In genomic region chr11:117348429-117349103, GRCm38 (mm10) we compare ENCODE assay signal across 10 mouse cellular contexts.
DNase-seq lines count a peak whose midpoint lies in the region; ATAC-seq and TF ChIP-seq lines count a peak whose summit lies in the region.
"Had no signal": no experiment of that assay in that cellular context is flagged by ENCODE, and none has a peak within 500 bp of the region (broad histone marks: within the 10 kb centered on the region; RNA-seq: fewer than 3 reads in every experiment).

No protein-coding gene starts in this region.

- no peak for TF ChIP-seq POLR2A in bone marrow macrophage, adult 2 months (IDR thresholded peaks at IDR 0.05; ENCODE audit: borderline replicate concordance, low read depth, low read length)

- no peak overlapping the region for H3K4me2 ChIP-seq in heart, embryonic 16.5 days (ENCODE audit: low read depth, low read length)
- H3K4me2 ChIP-seq in hindbrain, embryonic 13.5 days: no peak overlapping the region

- no peak for ATAC-seq in heart, embryonic 16.5 days (replicated peaks; ENCODE audit: extremely low read depth, insufficient read depth, low FRiP score)
- no peak for ATAC-seq in hindbrain, embryonic 13.5 days (ENCODE audit: low FRiP score)
- ATAC-seq in megakaryocyte progenitor cell, adult 5-6 weeks (replicated peaks; ENCODE audit: poor library complexity): peak; percentile 9; the same call in 1 of the 2 replicates

- H3K27me3 ChIP-seq in heart, embryonic 16.5 days (ENCODE audit: control insufficient read depth, insufficient read depth, low read length): no peaks in the 10 kb centered on the region
- no peaks in the 10 kb centered on the region for H3K27me3 ChIP-seq in hindbrain, embryonic 13.5 days

- H3K4me3 ChIP-seq in heart, embryonic 16.5 days (ENCODE audit: low read length): no peak overlapping the region
- no peak overlapping the region for H3K4me3 ChIP-seq in bone marrow macrophage, adult 2 months (ENCODE audit: insufficient read depth, low read length)
- H3K4me3 ChIP-seq in hindbrain, embryonic 13.5 days: no peak overlapping the region
- H3K4me3 ChIP-seq: layer of hippocampus, adult 2 months had no signal

- H3K36me3 ChIP-seq in heart, embryonic 16.5 days (ENCODE audit: control insufficient read depth, insufficient read depth): peaks cover 14% of the 10 kb centered on the region; the same call in 1 of the 2 replicates
- H3K36me3 ChIP-seq in hindbrain, embryonic 13.5 days: peaks cover 25% of the 10 kb centered on the region

- intact Hi-C loops in heart, postnatal 14 days (cut with DNase I): no loop called here
- intact Hi-C loops in left cerebral cortex, postnatal 10 days (cut with DNase I): no loop called here

- peak overlapping the region; percentile 59 for H3K27ac ChIP-seq in heart, embryonic 16.5 days (ENCODE audit: low read length)
- peak overlapping the region; percentile 28 for H3K27ac ChIP-seq in bone marrow macrophage, adult 2 months (ENCODE audit: insufficient read depth, low read depth, low read length)
- peak overlapping the region; percentile 85 for H3K27ac ChIP-seq in hindbrain, embryonic 13.5 days
- H3K27ac ChIP-seq: layer of hippocampus, adult 2 months had no signal

- 28% methylated on average over 10 of the region's 10 CpGs for WGBS in heart, embryonic 16.5 days
- WGBS in hindbrain, embryonic 13.5 days: 55% methylated on average over 10 of the region's 10 CpGs

- no peak for TF ChIP-seq CTCF in bone marrow macrophage, adult 2 months (IDR thresholded peaks at IDR 0.05; ENCODE audit: low read depth, low read length)

- peaks cover 68% of the 10 kb centered on the region for H3K4me1 ChIP-seq in heart, embryonic 16.5 days (ENCODE audit: control insufficient read depth, insufficient read depth, low read length)
- peaks cover 72% of the 10 kb centered on the region for H3K4me1 ChIP-seq in bone marrow macrophage, adult 2 months (ENCODE audit: control insufficient read depth, insufficient read depth, low read length)
- H3K4me1 ChIP-seq in hindbrain, embryonic 13.5 days (replicated peaks): peaks cover 74% of the 10 kb centered on the region

- H3K9me3 ChIP-seq in heart, embryonic 16.5 days (replicated peaks; ENCODE audit: control insufficient read depth, low read length): no peaks in the 10 kb centered on the region
- no peaks in the 10 kb centered on the region for H3K9me3 ChIP-seq in hindbrain, embryonic 13.5 days
- H3K9me3 ChIP-seq: G1E had no signal

- peak overlapping the region; percentile 41; the same call in 1 of the 2 replicates for H3K9ac ChIP-seq in heart, embryonic 16.5 days (ENCODE audit: low read length)
- peak overlapping the region; percentile 40 for H3K9ac ChIP-seq in hindbrain, embryonic 13.5 days

- no peak for DNase-seq in heart, postnatal 14 days
- DNase-seq in right cerebral cortex, adult 2 months (ENCODE audit: low spot score in 2 of 2): no peak
- DNase-seq in left cerebral cortex, adult 9 months (ENCODE audit: low spot score in 2 of 2): no peak
- DNase-seq in left cerebral cortex, postnatal 10 days (ENCODE audit: extremely low spot score in 1 of 2, low spot score in 2 of 2): no peak

Comparison
In these comparisons a context has a peak if more than half of its experiments do, and no peak if none do; other contexts are left out.
1. H3K27ac ChIP-seq: peak in every context shown above with its lines; median percentile 85 in hindbrain, embryonic 13.5 days; 59 in heart, embryonic 16.5 days; 28 in bone marrow macrophage, adult 2 months.